Mouse (Mus musculus) mature B cell (primary cell): ENCODE data around the gene Dbp.

Experiments
- in situ Hi-C: fragments of 300-500 bp; cut with MboI; formaldehyde crosslinking; loops from 2 replicates; pipeline ENCODE4 v1.14.3; 2019

Dbp gene

DNA sequence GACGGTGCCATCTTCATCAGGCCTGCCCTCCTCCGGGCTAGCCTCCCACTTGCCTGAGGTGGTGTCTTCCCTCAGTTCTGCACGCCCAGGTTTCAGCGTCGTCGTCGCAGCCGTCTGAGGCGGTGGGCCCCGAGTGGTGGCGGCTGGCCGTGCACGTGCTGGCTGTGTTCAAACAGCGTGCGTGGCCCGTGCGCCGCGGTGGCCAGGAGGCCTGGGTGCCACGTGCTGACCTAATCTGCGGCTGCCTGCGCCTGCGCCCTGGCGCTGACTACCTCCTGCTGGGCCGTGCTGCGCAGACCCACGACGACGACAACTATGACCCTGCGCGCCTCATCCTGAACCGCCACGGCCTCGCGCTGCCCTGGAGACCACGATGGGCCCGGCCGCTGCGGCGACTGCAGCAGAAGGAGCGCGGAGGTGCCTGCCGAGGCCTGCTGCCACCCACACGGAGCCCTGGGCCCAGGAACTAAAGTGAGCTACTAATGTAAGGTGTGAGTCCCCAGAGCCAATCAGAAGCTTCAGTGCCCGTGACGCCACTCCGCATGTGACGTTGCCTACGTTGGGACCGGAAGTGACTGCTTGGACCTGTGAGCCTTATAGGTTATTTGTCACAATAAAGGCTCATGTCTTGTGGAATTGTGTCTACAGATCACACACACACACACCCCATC lies 10.8 kb upstream of the Dbp start, which contains the start of gene Sec1:
Gene Sec1 (minus strand): TSS at position 482 of the 671 bp plus-strand sequence.
- in situ Hi-C loops: no loop called here

DNA sequence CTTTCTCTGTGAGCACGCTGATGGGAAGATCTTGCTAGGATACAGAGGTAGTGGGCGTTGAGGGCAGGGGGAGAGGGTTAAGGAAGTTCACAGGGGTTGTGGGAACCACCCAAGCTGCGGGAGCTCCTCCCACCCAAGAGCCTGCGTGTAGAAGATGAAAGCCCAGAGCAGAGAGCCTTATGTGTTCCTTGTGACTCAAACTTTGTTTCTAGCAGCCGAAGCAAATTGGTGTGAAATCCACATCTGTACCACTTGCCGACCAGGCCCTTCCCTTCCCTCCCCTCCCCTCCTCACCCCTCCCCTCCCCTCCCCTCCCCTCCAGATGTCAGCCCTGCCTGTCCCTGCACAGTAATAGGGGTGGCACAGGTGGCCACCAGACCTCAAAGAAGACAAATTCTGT lies 9.8 kb upstream of the Dbp start:
- in situ Hi-C loops: no loop called here

DNA sequence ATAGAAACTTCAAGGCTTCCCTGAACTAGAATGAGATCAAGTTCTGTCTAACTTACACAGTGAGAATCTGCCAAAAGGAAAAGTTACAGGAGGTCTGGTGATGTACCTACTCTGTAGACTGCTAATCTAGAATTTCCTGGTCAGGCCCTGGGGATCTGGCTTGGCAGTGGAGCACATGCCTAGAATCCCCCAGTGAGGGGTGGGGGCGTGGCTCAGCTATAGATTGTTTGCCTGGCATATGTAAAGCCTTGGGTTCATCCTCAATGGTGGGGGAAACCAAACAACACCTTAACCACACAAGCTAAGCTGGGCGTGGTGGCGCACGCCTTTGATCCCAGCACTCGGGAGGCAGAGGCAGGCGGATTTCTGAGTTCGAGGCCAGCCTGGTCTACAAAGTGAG lies 7.0 kb upstream of the Dbp start:
- in situ Hi-C loops: no loop called here

DNA sequence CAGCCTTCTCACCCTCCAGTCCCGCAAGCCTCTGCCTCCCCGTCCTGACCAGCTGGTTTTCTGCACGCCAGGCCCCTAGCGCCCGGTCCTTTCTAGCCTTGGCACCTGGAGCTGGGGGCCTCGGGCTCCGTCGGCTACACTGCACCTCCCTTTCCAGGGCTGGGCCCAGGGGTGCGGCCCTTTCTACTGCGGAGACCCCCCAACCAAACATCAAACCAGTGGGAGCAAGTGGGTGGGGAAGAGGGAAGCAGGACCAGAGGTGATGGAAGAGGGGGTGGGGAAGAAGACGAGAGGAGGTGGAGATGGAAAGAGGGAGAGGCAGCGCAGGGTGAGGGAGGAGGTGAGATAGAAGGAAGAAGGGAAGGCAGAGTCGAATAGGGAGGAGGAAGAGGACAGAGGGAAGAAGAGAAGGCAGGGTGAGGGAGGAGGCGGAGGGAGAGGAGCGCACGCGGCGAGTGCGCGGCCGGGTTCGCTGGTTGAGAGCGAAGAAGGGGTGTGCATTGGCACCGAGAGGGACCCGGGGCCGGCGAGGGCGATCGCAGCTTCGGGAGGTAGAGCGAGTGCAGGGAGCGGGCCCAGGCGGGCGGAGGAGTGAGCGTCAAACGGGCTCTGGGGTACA lies 5.3 kb upstream of the Dbp start, which contains the start of gene Car11:
Gene Car11 (plus strand): TSS at position 321 of the 619 bp plus-strand sequence.
- in situ Hi-C loops: no loop called here

DNA sequence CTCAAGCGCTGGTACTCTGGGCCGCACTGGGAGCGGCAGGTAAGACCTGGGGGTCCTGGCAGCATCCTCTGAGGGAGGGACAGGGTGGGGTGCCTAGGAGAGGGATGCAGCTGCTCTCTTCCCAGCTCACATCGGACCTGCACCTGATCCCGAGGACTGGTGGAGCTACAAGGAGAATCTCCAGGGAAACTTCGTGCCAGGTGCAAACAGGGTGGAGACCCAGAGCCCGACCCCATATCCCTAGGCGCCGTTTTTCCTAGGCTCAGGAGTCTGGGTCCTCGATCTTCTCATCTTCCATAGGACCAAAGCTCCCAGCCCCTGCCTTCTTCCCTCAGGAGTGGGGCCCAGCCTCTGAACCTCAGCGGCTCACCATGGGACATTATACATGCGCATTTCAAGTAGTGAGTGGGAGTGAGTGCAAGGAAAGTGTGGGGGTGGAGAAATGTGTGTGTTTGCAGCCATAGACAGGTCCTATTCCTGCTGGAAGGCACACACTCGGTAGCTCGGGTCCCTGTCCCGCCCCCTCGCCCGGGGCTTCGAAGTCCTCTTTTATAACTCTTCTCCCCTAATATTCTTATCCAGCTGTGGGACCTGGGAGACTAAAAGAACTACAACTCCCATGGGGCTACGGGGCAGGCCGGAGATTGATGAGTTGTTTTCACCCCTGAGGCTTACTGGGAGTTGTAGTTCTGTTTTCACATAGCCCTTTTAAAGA lies 4.4 kb upstream of the Dbp start:
- in situ Hi-C loops: no loop called here

DNA sequence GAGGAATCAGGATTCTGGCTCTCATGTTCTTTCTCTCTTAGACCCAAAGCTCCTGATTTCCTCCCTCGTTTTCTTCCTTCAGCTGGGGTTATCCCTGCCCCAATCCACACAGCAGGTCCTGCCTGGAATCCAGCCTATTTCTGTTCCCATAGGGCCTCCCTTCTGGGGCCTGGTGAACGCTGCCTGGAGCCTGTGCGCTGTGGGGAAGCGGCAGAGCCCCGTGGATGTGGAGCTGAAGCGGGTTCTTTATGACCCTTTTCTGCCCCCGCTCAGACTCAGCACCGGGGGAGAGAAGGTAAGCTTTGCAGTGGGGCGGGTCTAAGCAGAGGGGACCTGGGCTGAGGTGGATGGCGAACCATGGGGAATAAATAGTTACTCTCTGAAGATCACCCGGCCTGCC lies 3.8 kb upstream of the Dbp start:
- in situ Hi-C loops: no loop called here

DNA sequence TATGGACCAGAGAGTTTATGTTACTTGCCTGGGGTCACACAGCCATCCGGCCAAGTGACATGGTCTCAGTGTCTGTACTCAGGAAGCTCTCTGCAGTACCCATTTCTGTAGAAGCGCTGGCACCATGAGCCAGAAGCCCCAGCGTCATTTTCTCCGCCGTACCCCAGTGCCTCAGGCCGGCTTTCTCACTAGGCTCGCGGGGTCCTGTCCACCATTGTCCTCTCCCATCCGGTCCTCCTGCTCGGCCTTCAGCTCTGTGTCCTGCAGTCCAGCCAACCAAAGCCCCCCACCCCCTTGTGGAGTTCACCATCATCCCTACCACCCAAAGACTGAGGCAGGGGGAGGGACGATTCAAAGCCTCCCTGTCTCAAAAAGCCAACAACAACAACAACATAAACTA lies 3.3 kb upstream of the Dbp start:
- in situ Hi-C loops: no loop called here

DNA sequence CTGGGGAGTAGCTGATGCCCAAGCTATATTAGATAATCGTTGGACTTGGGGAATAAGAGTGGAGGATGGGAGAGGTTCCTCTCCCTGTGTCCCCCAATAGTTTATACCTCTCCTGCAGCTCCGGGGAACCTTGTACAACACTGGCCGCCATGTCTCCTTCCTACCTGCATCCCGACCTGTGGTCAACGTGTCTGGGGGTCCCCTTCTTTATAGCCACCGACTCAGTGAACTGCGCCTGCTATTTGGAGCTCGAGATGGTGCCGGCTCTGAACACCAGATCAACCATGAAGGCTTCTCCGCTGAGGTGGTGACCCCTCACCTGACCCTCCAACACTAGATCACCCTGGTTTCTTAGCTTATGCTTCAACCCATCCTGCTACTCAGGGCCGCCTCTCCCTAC lies 2.6 kb upstream of the Dbp start:
- in situ Hi-C loops: no loop called here

DNA sequence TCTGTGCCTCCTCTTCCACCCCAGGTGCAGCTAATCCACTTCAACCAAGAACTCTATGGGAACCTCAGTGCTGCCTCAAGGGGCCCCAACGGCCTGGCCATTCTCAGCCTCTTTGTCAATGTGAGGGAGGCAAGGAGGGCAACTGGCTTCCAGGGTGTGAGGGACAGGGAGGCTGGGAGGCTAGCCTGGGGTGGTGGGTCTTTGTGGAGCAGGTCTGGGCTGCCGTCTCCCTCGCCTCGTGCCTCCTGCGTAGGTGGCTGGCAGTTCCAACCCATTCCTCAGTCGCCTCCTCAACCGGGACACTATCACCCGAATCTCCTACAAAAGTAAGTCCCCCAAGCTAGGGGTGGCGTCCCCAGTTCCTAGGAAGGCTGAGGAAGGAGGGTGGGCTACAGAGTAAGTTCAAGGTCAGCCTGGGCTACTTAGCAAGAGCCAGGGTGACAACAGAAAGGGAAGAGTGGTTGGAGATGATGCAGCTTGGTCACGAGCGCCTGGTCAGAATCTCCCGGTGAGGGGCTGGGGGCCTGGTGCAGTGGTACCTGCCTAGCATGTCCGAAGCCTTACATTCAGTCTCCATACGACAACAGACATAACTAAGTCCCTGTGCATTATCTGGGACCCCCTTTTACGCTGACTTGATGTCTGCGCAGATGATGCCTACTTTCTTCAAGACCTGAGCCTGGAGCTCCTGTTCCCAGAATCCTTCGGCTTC lies 1.9 kb upstream of the Dbp start:
- in situ Hi-C loops: no loop called here

DNA sequence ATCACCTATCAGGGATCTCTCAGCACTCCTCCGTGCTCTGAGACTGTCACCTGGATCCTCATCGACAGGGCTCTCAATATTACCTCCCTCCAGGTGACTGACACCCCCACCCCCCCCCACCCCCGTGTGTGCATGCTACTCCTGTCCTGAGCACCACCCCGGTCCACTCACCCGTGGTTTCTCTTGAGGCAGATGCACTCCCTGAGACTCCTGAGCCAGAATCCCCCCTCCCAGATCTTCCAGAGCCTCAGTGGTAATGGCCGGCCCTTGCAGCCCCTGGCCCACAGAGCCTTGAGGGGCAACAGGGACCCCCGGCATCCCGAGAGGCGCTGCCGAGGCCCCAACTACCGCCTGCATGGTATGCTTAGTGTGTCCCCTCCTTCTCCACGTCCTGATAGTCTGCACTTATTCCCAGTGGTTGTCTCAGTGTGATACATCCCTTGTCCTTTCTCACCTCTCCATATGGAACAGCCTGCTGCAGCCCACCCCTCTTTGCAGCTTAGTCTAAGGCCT lies 1.3 kb upstream of the Dbp start:
- in situ Hi-C loops: no loop called here

DNA sequence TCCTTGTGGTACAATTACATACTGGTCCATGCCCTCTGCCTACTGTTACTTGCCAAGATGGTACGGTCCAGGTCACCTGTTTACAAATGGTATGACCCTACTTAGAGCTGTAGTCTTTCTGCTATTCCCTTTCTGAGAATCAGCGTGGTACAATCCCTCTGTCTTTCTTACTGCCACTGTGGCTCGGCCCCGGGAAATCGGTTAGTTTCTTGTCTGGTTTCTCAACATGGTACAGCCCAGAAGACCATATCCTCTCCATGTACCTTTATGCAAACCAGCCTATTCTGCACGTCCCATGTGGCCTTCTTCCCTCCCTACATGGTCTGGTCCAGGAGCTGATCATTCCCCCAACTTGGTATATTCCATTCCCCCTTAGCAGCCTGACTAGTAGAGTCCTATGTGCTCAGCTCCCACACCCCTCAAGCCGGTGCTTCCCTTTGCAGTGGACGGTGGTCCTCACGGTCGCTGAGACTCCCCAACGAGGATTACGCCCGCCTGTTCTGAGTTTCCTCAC lies 785 bp upstream of the Dbp start:
- in situ Hi-C loops: no loop called here

DNA sequence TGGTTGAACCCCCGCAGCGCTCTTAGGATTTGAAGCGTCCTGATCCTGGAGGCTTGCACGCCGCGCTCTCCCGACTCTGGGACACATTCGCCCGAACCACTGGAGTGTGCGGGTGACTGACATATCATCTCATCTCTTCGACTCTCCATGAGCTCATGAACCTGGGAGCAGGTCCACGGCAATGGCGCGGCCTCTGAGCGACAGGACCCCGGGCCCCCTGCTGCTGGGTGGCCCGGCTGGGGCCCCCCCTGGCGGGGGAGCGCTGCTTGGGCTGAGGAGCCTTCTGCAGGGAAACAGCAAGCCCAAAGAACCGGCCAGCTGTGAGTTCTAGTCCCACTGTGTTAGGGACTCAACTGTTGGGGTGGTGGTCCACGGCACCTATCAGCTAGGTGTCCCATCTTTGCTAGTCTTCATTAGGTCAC lies 566 bp downstream of the Dbp start:
- in situ Hi-C loops: no loop called here

DNA sequence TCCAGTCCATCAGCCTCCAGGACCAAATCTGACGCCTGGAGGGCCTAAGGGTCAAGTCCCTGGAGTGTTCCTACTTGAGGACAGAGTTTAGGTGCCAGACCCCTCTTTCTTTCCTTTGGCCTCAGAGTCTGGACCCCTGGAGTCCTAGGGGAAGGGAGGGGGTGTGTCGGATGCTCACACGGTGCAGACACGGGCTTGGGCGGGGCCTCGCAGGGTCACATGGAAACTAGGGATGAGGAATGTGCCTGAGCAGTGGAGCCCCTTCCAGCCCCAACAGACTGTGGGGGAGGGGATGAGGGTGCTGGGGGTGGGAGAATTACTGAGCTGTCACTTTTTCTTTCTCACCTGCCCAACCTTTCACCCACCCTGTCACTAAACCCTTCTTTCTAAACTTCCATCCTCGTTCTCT lies 989 bp downstream of the Dbp start:
- in situ Hi-C loops: no loop called here

DNA sequence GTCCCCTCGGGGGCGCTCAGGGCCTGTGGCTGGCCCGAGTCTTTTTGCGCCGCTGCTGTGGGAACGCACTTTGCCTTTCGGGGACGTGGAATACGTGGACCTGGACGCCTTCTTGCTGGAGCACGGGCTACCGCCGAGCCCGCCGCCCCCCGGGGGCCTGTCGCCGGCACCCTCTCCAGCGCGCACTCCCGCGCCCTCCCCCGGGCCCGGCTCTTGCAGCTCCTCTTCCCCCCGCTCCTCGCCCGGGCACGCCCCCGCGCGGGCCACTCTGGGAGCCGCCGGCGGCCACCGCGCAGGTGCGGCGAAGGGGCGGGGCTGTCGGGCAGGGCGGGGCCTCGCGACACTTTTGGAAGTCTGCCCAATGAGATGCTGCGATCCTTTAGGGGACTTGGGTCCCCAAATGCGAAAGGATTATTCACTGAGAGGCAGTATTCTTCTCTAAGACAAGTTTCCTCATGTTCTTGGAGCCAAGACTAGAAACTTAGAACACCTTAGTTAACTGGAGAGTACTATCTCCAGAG lies 1.9 kb downstream of the Dbp start:
- in situ Hi-C loops: no loop called here

DNA sequence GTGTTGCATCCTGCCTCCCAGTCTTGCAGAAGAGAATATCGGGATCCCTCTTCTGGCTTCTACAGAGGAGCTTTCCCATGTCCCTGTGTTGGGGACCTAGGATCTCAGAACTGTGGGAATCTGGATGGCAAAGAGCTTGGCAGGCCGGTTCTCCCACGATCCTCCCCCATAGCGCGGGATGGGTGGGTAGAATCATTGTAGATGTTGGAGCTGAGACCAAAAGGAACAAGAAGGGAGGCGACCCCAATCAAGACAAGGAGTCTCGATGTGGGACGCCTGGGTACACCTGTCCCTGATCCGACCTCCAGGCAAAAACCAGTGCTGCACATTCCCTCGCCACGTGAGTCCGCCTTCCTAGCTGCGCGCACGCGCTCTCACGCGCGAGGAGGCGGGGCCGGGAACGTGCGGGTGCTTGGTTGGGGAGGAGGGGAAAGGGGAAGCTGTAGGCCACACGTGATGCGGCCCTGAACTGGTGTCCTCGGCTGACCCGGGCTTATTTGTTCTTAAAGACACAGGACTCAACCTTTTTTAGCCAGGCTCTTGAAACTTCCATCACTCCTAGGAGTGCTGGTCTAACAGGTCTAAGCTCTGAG lies 2.6 kb downstream of the Dbp start:
- in situ Hi-C loops: no loop called here

DNA sequence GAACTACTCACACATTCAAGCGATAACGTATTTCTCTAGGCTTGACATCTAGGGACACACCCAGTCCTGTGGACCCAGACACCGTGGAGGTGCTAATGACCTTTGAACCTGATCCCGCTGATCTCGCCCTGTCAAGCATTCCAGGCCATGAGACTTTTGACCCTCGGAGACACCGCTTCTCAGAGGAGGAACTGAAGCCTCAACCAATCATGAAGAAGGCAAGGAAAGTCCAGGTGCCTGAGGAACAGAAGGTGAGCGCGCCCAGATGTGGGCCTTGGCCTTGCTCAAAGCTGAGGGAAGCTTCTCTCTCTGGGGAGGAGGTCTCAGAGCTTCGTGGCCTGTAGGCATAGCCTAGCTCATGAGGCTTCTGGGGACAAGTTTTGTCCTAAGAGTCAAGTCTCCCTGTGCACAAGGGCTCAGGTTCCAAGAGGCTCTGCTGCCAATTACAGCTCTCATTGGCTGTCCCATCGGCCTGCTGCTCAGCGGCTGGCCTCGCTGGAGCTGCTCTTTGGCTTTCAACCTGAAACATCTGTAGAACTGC lies 3.4 kb downstream of the Dbp start:
- in situ Hi-C loops: no loop called here

DNA sequence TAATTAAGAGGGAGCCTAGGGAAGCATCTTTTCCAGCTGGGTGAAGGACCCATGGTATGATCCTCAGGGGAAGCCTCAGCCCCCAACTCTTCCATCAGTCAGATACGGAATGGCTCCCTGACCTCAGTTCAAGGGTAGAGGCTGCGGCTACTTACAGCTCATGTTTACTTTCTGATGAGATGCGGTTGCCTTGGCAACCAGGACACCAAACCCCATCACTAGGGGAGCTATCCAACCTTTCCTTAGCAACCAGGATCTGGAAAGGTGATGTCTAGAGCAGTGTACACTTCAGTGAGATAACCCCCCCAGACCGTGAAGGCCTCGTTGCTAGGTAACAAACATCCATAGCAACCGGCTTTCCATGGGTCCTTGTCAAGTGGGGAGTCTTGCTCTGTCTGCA lies 4.1 kb downstream of the Dbp start:
- in situ Hi-C loops: no loop called here

DNA sequence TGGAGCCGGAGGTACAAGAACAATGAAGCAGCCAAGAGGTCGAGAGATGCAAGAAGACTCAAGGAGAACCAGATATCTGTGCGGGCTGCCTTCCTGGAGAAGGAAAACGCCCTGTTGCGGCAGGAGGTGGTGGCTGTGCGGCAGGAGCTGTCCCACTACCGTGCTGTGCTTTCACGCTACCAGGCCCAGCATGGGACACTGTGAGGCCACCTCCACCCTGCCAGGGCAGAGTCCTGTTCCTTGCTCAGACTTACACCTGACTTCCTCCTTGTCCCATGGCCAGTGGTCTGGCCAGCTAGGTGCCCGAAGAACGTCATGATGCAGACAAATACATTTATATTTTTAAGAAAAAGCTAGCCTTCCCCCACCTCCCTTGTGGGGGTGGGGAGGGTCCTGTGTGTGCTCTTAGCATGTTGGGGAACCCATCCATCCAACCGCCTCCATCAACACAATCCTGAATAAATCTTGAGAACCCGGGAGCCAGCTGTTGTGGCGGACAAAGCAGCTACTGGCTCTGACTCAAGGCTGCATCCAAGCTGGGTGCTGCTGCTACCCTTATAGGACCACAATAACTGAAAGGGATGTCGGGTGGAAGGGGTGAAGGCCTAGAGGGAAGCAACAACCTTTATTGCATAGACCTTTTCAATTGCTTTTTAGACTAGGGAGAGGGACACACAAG lies 4.9 kb downstream of the Dbp start:
- in situ Hi-C loops: no loop called here

DNA sequence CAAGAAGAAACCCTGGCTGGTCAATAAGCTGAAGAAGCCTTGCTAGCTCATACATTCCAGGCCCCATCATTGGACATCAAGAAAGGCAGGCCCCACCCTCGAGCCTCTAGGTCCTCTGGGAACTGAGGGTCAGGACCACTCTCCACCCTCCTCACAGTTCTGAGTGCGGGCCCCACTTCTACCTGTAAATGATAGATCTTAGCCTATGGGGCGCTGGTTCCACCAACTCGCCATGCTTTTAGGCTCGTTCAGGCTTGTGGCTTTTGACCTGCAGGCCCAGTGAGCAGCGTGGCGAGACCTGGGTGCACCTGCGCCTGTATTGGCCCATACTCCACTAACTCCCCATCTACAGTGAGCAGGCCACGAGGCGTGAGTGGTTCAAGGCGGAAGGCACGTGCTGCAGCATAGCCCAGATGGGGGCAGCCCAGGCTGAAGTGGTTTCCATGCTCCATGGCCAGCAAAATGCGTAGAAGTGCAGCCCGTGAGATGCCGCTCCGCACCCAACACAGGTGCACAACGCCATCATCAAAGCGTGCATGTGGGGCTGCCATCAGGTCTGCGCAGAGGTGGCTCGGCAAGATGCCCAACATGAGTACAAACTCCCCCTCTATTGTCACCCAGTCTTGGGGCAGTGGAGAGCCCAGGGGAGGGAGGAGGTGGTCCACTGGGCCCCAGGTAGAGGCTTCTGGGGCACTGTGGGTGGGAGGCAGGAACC lies 5.7 kb downstream of the Dbp start:
- in situ Hi-C loops: no loop called here
